Mouse (Mus musculus) forebrain, embryonic 13.5 days (tissue): ENCODE measurements at regions not wholly inside any gene's neighbourhood (a gene's known extent, or its start where the extent isn't known, plus 50 kb on each side); places are given as distances from the start of the nearest gene placed in this dataset.
A peak's percentile ranks its signal among the peaks of the same experiment; 100 is the strongest.

Source experiments
- ATAC-seq: fragments of 200-750 bp; cut with Nextera tagmentation; 2 replicates; pipeline ENCODE4 v1.8.0; 2017
- H3K27ac ChIP-seq: fragments of 300-500 bp; sonication (generic); 2 replicates; pipeline ENCODE4 v1.5.1; 2015; ENCODE audit warnings: inconsistent platforms, mild to moderate bottlenecking, moderate library complexity
- H3K27me3 ChIP-seq: fragments of 300-500 bp; sonication (generic); 2 replicates; pipeline ENCODE4 v1.6.1; 2015; ENCODE audit warnings: mild to moderate bottlenecking, inconsistent platforms
- H3K36me3 ChIP-seq: fragments of 300-500 bp; sonication (generic); 2 replicates; pipeline ENCODE4 v1.6.1; 2015; ENCODE audit warnings: mild to moderate bottlenecking, inconsistent platforms; ENCODE audit not compliant: poor library complexity, severe bottlenecking
- H3K4me1 ChIP-seq: fragments of 300-500 bp; sonication (generic); 2 replicates; pipeline ENCODE4 v1.6.1; 2015; ENCODE audit warnings: inconsistent platforms
- H3K4me2 ChIP-seq: fragments of 300-500 bp; sonication (generic); 2 replicates; pipeline ENCODE4 v1.6.1; 2015; ENCODE audit warnings: inconsistent platforms, mild to moderate bottlenecking, moderate library complexity
- H3K4me3 ChIP-seq: fragments of 300-500 bp; sonication (generic); 2 replicates; pipeline ENCODE4 v1.5.1; 2015; ENCODE audit warnings: mild to moderate bottlenecking, inconsistent platforms
- H3K9ac ChIP-seq: fragments of 300-500 bp; sonication (generic); 2 replicates; pipeline ENCODE4 v1.6.1; 2015; ENCODE audit warnings: mild to moderate bottlenecking, inconsistent platforms
- H3K9me3 ChIP-seq: fragments of 300-500 bp; sonication (generic); replicated peaks from 2 replicates; pipeline ENCODE4 v1.6.1; 2016; ENCODE audit warnings: inconsistent platforms
- WGBS: fragments of 180-500 bp; shearing (Covaris S2); methylation state at CpG from one replicate; pipeline ENCODE4 v1.1.7; 2015; 5-methylcytosine and 5-hydroxymethylcytosine counted together

- 27% methylated on average over 4 of the region's 4 CpGs for WGBS
- Histone ChIP-seq H3K27ac (no peak overlapping the region), H3K27me3 (no peaks in the 10 kb centered on the region), H3K4me2 (no peak overlapping the region), H3K9ac (no peak overlapping the region), H3K36me3 (no peaks in the 10 kb centered on the region), H3K4me1 (no peaks in the 10 kb centered on the region), H3K4me3 (no peak overlapping the region), H3K9me3 (no peaks in the 10 kb centered on the region)
- no peak for ATAC-seq
Measured at GRCm38 (mm10) chr8:53749263-53749662, 110.4 kb upstream of the Neil3 start.

DNA sequence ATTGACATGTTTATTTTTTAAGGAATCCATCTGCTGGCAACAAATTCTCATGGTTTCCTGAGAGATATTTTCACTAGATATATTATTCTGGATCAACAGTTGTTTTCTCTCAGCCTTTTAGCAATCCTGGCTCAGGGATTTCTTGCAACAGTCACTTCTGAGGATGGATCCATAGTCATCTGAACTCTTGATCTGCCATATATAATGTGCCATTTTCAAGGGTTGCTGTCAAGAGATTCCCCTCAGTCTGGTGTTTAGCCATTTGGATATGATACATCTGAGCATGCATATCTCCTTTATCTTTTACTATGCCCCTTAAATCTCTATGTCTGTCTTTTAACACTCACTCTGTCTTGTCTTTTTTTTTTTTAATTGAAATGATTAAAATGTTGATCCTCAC, 130.3 kb upstream of the Neil3 start:
- no peaks in the 10 kb centered on the region for H3K27me3 ChIP-seq
- H3K36me3 ChIP-seq = no peaks in the 10 kb centered on the region
- H3K27ac ChIP-seq = no peak overlapping the region
- no peak overlapping the region for H3K9ac ChIP-seq
- no peaks in the 10 kb centered on the region for H3K4me1 ChIP-seq
- no peak for ATAC-seq
- H3K4me3 ChIP-seq = no peak overlapping the region
- H3K9me3 ChIP-seq = no peaks in the 10 kb centered on the region
- H3K4me2 ChIP-seq = no peak overlapping the region

- Histone ChIP-seq H3K27me3 (no peaks in the 10 kb centered on the region), H3K27ac (no peak overlapping the region), H3K9me3 (no peaks in the 10 kb centered on the region), H3K36me3 (no peaks in the 10 kb centered on the region), H3K4me1 (no peaks in the 10 kb centered on the region), H3K4me2 (no peak overlapping the region), H3K4me3 (no peak overlapping the region), H3K9ac (no peak overlapping the region)
- ATAC-seq = no peak
Measured at GRCm38 (mm10) chr8:53775511-53775910, 136.6 kb upstream of the Neil3 start.

- H3K4me3 ChIP-seq = no peak overlapping the region
- H3K9me3 ChIP-seq = no peaks in the 10 kb centered on the region
- WGBS = 84% methylated on average over 2 of the region's 2 CpGs
- no peak overlapping the region for H3K4me2 ChIP-seq
- no peaks in the 10 kb centered on the region for H3K4me1 ChIP-seq
- no peaks in the 10 kb centered on the region for H3K36me3 ChIP-seq
- no peak overlapping the region for H3K9ac ChIP-seq
- H3K27me3 ChIP-seq = no peaks in the 10 kb centered on the region
- no peak overlapping the region for H3K27ac ChIP-seq
- no peak for ATAC-seq
Measured at GRCm38 (mm10) chr8:53780886-53781285, 142.0 kb upstream of the Neil3 start.

DNA sequence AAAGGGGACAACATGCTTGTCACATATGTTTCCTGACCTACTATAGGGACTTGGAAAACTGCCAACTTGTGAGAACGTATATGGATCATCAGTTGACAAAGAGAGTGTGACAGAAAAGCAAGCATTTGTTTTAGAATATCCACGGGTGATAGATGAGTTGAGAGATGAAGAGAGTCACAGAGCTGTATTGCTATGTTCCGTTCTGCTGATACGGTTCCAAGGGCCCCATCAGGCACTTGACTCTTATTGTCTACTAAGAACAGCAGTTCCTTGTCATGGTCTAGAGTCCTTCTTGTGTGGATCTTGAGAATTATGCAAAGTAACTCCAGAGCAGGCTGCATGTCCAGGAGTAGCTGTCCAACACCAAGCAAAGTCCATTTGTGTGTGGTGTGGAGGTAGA, 143.0 kb upstream of the Neil3 start:
- 79% methylated on average over 4 of the region's 4 CpGs for WGBS
- Histone ChIP-seq H3K9ac (no peak overlapping the region), H3K27ac (no peak overlapping the region), H3K27me3 (no peaks in the 10 kb centered on the region), H3K4me2 (no peak overlapping the region), H3K9me3 (no peaks in the 10 kb centered on the region), H3K4me3 (no peak overlapping the region), H3K4me1 (no peaks in the 10 kb centered on the region), H3K36me3 (no peaks in the 10 kb centered on the region)
- no peak for ATAC-seq

DNA sequence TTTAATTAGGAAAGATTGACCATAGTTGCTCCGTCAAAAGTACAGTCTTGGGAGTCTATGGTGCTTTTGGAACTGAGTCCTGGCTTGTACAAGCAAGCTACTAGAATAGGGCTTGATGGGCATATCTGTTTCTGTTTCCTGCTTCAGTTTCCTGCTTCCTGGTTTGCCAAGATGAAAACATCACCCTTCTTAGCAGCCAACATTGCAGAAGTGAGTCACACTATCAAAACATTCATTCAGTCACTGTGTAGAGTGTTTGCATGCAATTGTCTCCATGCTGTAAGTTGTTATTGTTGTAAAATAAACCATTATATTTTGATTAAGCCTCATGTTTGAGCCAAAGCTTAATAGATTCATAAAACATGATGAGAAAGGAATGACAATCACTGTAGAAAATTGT, 149.3 kb upstream of the Neil3 start:
- Histone ChIP-seq H3K9me3 (no peaks in the 10 kb centered on the region), H3K36me3 (no peaks in the 10 kb centered on the region), H3K4me1 (no peaks in the 10 kb centered on the region), H3K4me2 (no peak overlapping the region), H3K27ac (no peak overlapping the region), H3K9ac (no peak overlapping the region), H3K4me3 (no peak overlapping the region), H3K27me3 (no peaks in the 10 kb centered on the region)
- 97% methylated on average over 1 of the region's 1 CpGs for WGBS
- no peak for ATAC-seq

DNA sequence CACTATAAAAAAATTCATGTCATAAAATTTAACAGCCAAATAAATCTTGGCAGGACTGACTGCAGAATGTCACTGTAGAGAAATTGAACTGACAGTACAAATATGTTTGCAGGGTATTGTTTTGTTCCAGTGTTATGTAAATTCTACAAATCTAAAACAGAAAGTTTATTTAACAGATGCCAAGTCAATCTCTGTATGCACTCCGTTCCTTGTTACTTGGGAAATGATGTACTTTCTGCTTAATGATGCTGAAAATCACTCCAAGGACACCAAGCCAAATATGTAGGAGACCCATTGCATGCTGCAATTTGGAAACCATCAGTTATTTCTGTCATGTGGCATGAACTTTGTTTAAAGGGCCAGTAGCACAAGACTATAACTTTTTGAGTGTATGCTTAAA, 182.3 kb upstream of the Neil3 start:
- no peaks in the 10 kb centered on the region for H3K27me3 ChIP-seq
- no peaks in the 10 kb centered on the region for H3K4me1 ChIP-seq
- no peak overlapping the region for H3K4me2 ChIP-seq
- H3K27ac ChIP-seq = no peak overlapping the region
- H3K36me3 ChIP-seq = no peaks in the 10 kb centered on the region
- no peak overlapping the region for H3K4me3 ChIP-seq
- no peaks in the 10 kb centered on the region for H3K9me3 ChIP-seq
- no peak for ATAC-seq
- 69% methylated on average over 1 of the region's 1 CpGs for WGBS
- H3K9ac ChIP-seq = no peak overlapping the region

DNA sequence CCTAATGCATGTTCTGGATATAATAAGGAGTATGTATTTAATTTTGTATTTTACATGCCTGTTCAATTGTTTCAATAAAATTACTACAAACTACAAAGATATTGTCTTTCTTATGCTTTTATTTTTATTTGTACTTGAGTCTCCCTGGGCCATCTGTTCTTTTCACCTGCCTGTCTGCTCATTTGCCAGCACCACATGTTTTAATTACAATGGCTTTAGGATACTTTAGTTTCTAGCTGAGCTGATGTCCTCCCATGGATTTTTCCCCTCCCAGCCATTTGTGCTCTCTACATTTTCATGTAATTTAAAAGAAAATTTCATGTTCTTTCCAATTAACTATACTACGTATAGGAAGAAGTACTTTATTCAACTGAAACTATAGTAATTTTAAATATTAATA, 188.5 kb upstream of the Neil3 start:
- no peak overlapping the region for H3K4me3 ChIP-seq
- H3K9ac ChIP-seq = no peak overlapping the region
- no peaks in the 10 kb centered on the region for H3K27me3 ChIP-seq
- H3K36me3 ChIP-seq = no peaks in the 10 kb centered on the region
- no peak overlapping the region for H3K4me2 ChIP-seq
- ATAC-seq = no peak
- no peaks in the 10 kb centered on the region for H3K9me3 ChIP-seq
- WGBS = 86% methylated on average over 1 of the region's 1 CpGs
- no peaks in the 10 kb centered on the region for H3K4me1 ChIP-seq
- no peak overlapping the region for H3K27ac ChIP-seq

- H3K4me1 ChIP-seq = no peaks in the 10 kb centered on the region
- ATAC-seq = no peak
- H3K4me2 ChIP-seq = no peak overlapping the region
- H3K9ac ChIP-seq = no peak overlapping the region
- no peak overlapping the region for H3K4me3 ChIP-seq
- H3K27ac ChIP-seq = no peak overlapping the region
- no peaks in the 10 kb centered on the region for H3K27me3 ChIP-seq
- no peaks in the 10 kb centered on the region for H3K9me3 ChIP-seq
- H3K36me3 ChIP-seq = no peaks in the 10 kb centered on the region
Measured at GRCm38 (mm10) chr8:53847821-53848220, 209.0 kb upstream of the Neil3 start.

DNA sequence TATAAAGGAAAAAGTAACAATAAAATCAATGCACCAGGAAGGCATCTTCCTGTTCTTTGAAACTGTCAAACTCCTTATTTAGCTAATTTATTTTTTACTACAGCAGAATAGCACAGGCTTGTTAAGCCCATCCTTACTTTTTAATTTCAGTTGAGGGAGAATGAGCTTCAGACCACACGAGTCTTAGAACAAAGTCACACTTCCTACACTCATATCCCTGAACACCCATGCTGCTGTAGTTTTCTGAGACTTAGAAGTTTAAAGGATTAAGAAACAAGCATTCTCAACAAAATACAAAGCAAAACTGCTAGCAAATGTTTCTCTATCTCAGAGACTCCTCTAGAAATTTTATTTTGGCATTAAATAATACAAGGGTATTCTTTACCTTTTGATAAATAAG, 208.8 kb upstream of the Vegfc start:
- H3K9ac ChIP-seq = no peak overlapping the region
- H3K27ac ChIP-seq = no peak overlapping the region
- H3K4me1 ChIP-seq = peaks cover 7% of the 10 kb centered on the region; the same call in 1 of the 2 replicates
- no peak overlapping the region for H3K4me3 ChIP-seq
- H3K9me3 ChIP-seq = no peaks in the 10 kb centered on the region
- H3K36me3 ChIP-seq = no peaks in the 10 kb centered on the region
- no peak overlapping the region for H3K4me2 ChIP-seq
- ATAC-seq = no peak
- no peaks in the 10 kb centered on the region for H3K27me3 ChIP-seq
- WGBS = 71% methylated on average over 1 of the region's 1 CpGs

- Histone ChIP-seq H3K4me2 (no peak overlapping the region), H3K9ac (no peak overlapping the region), H3K27me3 (no peaks in the 10 kb centered on the region), H3K4me3 (no peak overlapping the region), H3K27ac (no peak overlapping the region), H3K9me3 (no peaks in the 10 kb centered on the region), H3K4me1 (peaks cover 7% of the 10 kb centered on the region; the same call in 1 of the 2 replicates), H3K36me3 (no peaks in the 10 kb centered on the region)
- WGBS = 62% methylated on average over 8 of the region's 8 CpGs
- ATAC-seq = peak; percentile 85
Measured at GRCm38 (mm10) chr8:53869997-53870596, 207.3 kb upstream of the Vegfc start.

GRCm38 (mm10) chr8:53872033-53872619, 205.3 kb upstream of the Vegfc start:
- H3K27me3 ChIP-seq = no peaks in the 10 kb centered on the region
- no peak overlapping the region for H3K4me2 ChIP-seq
- no peaks in the 10 kb centered on the region for H3K9me3 ChIP-seq
- 13% methylated on average over 4 of the region's 4 CpGs for WGBS
- no peak overlapping the region for H3K4me3 ChIP-seq
- no peaks in the 10 kb centered on the region for H3K36me3 ChIP-seq
- no peak; the same call in 1 of the 2 replicates for ATAC-seq
- no peak overlapping the region for H3K27ac ChIP-seq
- H3K4me1 ChIP-seq = peaks cover 7% of the 10 kb centered on the region; the same call in 1 of the 2 replicates
- no peak overlapping the region for H3K9ac ChIP-seq

DNA sequence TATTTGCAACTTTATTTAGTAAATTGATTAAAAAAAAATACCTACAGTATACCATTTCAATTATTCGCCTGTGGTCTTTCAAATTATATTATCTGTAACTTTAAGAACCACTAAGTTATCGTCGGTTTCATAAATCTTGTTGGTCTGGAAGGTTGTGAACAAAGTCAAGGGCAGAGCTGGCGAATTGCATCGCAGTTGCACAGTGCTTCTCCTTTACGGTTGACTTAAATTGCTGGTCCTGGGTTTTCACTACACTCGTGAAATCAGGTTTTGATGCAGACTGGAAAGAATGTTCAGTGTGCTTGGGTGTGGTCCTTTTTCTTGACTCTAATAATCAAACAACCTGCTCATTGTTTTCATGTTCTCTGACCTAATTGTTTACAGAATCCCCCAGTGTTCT, 198.6 kb upstream of the Vegfc start:
- WGBS = 90% methylated on average over 7 of the region's 7 CpGs
- H3K27me3 ChIP-seq = no peaks in the 10 kb centered on the region
- H3K4me2 ChIP-seq = no peak overlapping the region
- H3K4me3 ChIP-seq = no peak overlapping the region
- H3K36me3 ChIP-seq = no peaks in the 10 kb centered on the region
- H3K9ac ChIP-seq = no peak overlapping the region
- no peaks in the 10 kb centered on the region for H3K4me1 ChIP-seq
- ATAC-seq = no peak
- no peak overlapping the region for H3K27ac ChIP-seq
- no peaks in the 10 kb centered on the region for H3K9me3 ChIP-seq
